Mouse (Mus musculus): ENCODE data around the gene Fetub.

Fetub gene

DNA sequence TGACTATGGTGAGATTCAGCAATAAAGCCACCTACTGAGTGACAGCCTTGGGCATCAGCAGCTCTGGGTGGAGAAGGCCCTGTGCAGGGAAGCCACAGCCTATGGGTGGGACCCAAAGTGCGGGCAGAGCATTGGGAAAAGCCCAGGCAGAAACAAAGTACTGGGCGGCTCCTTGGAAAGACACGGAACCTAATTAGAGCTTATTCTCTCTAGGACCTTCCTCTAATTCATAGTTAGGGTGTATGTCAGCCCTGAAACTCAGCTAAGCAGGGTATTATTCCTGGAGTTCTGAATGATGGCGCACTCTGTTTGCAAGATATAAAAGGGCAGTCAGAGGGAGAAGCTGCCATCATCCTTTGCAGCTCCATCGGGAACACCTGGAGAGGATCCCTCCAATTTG is at the start of gene Fetub:
Gene Fetub (plus strand): TSS at position 301 of the 400 bp plus-strand sequence.
- DNase-seq, result no peak

DNA sequence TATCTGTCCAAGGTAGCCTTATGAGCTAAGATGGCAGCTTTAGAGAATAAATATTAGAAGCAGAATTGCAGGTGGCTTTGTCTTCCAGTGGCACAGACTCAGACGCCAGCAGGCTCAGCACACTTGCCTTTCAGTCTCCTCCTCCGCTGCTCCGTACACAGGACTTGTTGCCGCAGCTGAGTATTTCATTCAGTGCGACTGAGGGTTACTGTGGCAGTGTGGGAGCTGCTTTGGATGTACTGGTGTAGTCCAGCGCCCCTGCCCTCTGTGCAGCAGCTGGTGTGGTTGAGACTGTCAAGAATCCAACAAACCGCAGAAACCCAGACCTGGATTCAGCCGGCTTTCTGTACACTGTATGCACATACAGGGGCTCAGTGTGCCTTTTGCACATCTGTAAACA is 45.7 kb upstream of the Fetub start:
- DNase-seq, result no peak

DNA sequence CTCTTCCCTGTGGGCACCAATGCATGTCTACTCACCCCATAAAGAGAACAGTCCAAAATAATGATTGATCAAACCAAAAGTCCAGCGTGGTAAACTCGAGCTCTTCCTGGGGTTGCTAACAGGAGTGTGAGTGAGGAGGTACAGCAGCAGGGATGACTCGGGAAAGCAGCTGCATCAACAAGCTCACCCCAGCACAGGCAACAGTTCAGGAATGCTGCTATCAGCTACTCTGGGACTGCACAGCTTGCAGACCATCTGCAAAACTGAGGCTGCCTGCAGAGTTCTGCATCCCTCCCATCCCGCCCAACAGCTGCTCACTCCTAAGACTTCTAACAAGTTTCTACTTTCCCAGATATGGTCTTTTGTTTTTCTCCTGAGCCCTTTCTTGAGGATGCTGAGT is 44.8 kb upstream of the Fetub start:
- DNase-seq, result no peak

DNA sequence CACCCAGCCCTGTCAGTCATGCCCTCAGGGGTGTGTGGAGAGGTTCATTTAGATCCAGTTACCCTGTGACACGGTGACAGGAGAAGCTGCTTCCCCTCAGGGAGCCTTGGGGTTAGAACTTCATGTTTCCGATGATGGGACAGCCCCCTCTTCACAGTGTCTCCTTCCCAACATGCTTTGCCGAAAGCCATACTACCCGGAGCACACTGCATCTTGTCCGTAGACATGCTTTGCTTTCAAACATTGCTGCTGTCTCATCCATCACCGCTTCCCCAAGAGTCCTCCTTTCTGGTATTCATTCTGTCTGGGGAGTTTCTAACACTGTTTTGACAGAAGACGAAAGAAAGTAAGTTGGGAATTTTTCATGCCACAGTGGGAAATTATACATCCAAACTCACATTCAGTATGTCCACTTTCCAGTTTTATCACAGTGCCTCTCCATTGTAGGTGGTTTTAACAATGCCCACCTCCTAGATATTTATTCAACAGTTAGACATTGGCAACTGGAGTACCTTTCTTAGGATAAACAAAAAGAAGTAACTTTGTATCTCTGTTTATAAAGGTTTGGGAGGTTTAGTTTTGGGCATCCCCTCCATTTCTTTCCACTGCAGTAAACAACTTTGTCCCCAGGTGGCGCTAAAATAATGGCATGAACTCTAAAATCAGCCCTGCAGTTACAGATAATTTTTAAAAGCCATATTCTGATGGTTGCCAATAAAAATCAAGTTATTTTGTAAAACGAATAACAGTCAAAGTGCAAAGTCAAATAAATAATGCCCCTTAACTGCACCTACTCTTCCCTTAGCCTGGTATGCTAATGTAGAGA is 41.7 kb upstream of the Fetub start:
- DNase-seq, result peak; percentile 52

DNA sequence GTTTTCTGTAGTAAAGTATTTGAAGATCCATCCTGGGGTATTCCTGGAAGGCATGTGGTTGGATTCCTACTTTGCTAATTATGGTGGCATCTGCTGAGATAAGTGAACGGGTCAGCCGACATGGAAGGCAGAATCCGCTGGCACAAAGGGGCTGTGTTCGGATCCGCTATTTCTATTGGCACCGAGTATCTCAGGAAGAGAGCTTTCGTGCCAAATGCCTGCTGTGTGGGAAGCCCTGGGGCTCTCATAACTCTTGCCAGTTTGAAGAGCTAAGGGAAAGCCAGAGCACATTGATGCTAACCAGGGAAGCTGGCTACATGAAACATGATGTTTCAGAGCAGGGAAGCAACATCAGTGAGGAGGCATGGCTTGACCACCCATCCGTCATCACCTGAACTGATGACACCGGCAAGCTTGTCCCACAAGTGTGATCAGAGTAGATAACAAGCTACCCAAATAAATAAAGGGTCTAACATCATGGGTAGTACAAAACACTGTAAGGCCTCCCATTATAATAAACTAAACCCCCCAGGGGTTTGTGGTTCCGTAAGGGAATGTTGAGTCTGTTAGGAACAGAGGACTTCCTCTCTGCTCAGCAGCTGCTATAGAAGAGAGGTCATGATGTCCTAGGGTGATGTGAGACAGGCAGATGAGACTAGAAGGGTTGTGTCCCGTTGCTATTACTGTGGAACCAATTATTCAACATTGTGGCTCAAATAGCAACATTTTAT is 40.3 kb upstream of the Fetub start:
- no peak for DNase-seq

DNA sequence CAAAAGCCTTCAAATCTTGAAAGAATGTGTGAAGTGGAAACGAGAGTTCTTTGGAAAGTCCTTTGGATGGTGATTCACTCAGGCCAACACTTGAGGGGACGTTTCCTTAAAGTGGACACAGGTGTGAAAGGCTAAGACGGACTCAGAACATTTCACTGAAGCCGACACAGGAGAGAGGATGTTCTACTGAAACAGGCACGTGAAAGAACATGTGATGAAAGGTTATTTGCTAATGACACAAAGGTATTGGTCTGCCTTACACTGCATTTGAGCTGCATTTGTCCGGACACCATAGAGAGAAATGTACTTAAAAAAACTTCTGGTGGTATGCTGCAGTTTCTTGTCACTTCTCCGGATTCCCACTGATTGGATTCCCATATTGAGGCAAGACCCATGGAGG is 39.4 kb upstream of the Fetub start:
- no peak for DNase-seq

DNA sequence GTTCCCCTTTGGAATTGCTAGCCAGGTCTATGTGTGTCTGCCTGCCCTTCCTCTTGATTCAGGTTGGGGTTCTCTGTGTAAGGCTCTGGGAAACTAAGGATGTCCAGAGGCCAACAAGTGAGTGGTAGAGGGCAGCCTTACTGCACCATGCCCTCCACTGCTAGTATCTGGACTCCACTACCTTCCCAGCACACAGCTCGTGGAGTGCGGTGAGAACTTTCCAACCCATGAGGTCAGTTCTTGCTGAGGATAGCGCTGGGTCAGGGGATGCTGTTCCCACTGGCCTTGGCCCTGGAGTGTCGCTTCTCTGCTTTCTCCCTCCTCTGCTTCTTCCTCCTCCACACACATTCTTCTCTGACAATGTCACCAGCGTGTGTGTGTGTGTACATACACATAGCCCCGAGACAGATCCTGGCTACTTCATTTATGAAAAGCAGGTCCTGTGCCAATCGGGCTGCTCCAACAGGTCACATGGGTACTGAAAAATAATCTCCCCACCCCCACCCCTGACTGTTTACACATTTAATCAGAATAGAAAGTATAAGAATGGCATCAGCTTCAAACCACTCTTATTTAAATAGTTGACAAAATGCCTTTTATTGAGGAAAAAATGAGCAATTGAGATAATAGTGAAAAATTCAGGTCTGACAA is 38.1 kb upstream of the Fetub start:
- DNase-seq, result no peak

DNA sequence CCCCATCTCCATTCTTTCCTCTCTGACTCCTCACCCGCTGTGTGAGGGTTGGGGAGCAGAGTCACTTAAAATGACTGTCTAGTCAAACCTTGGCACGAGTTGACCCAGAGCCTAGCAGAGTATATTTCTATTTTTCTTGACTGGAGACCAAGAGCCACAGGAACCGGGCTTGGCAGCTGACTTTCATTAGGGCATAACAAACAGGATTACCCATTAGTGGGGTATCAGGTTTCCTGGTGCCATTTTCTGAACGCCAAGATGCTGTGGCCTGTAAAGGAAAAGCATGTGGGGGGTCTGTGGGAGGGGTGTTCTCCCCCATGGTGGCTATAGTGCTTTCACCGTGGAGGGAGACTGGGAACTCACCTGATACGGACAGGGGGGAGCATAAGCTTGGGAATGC is 37.2 kb upstream of the Fetub start:
- DNase-seq, result no peak

DNA sequence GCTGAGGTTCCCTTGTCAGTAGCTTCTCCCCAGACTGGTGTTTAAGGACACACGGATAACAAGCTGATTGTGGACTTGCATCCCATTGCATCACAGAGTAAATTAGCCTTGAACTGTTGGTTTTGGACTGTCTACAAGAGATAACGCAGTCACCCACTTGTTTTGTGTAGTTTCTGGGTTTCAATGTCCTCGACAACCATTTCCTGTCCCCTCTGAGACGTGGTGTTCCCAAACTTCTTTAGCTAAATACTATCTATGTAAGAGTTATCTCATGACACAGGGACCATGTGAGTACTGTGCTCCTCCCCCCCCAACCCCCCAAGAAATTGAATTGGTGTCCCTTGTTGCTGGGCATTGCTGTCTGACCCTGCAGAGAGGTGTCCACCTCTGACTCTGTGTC is 36.6 kb upstream of the Fetub start:
- no peak for DNase-seq

DNA sequence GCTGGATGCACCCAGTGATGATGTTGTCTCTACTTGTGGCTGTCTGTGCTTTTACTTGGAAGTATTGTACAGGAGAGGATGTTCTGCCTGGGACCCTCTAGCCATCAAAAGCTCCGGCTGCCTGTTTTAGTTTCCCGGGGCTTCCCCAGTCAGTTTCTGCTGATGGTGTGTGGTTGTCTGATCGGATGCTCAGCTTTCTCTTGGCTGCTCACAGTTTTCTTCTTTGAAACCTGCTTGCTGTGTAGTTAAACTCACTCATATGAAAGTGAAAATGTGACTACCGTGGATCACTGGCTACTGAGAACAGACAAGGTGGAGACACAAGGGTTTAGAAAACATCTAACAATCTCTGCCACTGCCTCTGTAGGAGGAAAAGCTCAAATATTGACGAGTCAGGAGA is 34.7 kb upstream of the Fetub start:
- no peak for DNase-seq

DNA sequence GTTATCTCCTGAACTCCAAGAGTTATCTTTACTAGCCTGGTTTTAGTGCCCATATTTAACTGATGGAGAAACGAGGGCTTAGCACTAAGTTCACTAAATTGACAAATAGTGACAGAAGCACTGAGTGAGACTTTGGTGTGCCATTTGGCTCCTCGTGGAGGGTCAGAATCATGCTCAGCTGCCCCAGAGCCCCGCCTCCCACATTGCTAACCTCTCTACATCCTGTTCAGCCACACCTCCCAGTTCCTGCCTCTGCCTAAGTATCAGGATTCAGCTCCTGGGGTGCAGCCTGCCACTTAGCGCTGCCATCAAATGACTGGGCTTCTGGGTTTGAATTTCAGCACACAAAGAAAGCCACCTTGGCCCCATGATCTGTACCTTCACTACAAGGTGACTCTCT is 32.8 kb upstream of the Fetub start:
- DNase-seq, result no peak

DNA sequence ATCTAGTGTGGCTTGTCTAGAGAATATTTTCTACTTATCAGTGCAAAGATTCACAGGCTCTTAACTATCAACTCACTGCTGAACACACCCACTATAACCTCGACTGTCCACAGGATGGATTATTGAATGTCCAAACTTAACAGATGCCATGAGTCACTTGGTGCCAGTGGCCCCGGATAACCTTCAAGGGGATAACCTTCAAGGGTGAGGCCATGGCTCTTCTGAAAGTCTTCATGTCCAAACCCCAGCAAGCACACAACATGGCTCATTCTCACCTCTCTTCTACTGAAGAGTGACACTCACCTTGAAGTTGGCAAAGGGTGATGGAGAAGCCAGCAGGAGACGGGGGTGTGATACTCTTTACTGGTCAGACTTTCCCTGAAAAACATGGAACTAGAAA is 31.4 kb upstream of the Fetub start:
- no peak for DNase-seq

DNA sequence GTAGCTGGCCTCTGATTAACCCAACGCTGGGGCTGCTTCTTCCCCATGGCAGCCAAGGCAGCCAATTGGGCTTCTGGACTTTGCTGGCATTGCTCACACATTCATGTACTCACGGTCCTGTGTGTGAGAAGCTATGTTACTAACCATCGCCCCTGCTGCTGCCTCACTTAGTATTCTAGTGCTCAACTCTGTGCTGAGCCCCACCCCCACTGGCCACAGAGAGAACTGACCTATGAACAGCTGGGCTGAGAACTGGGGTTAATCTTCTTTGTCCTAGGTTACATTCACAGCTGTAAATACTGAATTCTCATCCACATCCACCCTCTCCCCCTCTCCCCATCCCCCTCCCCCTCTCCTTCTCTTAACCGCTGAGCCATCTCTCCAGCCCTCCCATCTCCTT is 29.3 kb upstream of the Fetub start:
- no peak for DNase-seq

DNA sequence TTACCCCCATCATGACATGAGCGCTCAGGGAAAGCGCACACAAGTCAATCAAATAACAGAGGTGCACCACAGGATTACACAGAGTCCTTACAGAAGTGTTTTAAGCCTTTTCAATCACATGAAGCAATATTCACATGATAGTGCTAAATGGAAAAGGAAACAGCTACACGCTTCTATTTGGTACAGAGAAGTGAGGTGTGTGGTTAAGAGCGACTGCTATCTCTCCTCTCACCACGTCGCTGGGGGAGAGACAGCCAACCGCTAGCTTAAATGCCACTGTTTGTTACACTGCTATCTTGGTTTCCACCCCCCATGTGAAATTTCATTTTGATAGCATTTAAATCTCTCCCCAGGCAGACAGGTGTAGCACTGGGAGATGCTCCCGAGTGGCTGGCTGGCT is 28.4 kb upstream of the Fetub start:
- no peak for DNase-seq

DNA sequence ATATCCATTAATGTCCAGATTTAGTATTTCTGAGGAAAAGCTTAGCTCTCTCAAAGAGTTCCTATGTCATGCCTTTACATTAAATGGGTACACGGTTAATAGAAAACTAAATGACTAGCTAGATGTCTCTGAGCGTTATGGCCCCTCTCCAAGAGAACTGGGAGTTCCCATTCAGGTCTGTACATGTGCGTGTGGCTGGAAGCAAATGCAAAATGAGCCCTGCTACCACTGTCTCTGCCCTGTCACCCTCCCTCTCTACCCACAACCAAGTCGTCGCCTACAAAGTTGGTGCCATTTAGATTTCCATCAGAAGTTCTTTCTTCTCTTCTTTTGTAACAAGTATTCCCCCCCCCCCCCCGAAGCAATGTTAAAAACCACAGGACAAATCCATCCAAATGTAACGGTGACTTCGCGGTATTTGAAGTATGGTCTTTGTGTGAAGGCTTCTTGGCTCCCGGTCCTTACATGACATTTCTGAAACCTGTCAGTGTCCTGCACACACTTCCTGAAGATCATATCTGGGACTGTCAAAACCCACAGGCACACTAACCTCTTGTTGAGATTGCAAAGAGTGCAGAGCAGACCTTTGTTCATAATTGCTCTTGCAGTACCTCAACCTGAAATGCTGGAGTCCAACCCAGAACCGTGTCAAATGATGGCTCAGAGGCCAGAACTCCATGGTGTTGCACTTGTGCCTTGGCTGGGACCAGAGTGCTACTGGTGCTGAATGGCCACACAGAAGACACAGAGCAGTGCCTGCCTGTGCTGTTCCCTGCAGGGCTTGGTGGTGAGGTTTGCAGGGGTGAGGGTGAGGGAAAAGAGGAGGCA is 27.2 kb upstream of the Fetub start, which contains the start of gene Ahsg:
Gene Ahsg (plus strand): TSS at position 595 of the 828 bp plus-strand sequence.
- DNase-seq, result no peak

DNA sequence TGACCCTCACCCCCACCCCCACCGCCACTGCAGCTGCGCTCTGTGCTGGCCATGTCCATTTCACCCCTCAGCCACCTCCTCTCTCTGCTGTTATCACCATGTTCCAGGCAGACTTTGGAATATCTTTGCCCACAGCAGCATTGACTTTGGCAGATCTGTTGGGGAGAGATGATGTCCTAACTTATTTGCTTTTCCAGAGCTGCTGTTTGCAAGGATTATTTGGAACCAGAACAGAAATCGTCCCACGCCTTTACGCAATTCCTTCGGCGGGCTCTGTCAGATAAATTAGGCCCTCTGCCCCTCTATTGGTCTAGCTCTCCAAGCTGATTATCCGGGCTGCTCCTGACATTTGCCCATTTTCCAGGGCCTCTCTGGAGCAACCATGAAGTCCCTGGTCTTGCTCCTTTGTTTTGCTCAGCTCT is 26.4 kb upstream of the Fetub start:
- no peak for DNase-seq

DNA sequence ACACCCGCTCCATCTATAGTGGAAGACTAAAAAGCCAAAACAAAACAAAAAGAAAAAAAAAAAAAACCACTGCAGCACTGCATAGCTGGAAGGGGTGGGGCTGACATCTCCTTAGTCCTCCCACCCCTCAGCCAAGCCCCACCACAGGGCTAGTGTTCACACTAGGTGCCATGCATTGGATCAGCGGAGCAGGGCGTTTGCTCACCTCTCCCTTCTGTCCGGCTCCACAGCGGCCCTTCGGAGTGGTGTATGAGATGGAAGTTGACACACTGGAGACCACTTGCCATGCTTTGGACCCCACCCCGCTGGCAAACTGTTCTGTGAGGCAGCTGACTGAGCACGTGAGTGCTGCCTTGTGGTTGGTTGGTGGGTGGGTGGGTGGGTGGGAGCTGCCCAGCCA is 24.0 kb upstream of the Fetub start:
- DNase-seq, result no peak

DNA sequence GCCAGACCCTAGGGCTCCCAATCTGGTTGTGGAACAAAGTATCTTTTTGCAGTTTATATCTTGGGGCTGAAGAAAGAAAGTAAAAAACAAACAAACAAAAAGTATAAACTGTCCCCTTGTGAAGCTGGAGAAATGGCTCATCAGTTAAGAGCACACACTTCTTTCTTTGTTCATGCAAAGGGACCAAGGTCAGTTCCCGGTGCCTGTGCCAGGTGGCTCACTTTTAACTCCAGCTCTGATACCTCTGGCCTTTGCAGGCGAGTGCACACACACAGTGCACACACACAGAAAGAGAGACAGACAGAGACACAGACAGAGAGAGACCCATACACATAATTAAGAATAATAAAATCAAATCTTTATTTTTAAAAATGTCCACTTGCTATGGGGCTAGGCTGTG is 21.5 kb upstream of the Fetub start:
- DNase-seq, result no peak

DNA sequence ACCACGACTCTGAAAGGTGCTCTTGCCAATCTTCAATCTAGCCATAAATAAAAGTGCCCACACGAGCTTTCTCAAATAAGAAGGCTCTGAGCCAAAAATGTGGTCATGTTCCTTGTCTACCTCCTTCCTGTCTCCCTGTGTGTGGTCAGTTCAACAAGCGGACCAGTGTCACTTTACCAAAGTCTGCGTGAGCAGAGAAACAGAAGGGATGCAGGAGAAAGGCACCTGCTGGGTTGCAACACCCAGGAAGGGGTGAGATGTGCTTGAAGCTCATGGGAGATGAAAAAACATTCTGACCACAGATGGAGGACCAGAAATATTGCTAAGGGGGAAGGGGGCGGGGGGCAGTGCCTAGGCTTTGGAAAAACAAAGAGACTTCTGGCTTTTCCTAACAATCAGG is 18.8 kb upstream of the Fetub start:
- no peak for DNase-seq

DNA sequence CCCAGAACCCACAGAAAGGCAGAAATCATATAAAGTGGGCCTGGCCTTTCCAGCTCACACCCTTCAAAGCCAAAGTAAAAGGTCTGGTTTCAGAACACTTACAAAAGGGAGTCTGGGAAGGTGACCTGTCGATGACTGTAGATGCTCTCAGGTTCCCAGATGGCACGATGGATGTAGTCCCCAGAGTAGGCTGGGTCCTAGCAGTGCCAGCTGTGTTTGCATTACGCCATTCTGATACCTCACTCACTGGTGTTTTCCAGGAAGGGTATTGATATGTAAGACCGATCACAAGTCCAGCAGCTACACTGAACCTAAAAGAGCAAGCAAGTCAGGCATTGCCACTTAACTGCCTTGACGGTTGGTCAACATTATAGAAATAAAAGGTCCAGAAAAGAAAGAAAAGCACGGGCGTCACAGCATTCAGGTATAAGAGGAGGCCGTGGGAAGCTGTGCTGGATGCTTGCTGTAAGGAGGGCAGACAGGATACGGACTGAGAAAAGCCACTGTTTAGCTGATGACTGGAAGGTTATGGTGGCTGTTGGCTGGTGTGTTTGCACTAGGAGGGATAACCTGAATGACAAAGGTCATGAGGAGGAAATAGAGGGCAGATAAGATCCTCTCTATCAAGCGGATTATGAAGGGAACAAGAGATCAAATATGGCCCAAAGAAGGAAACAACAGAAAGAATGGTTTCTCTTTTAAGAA is 18.1 kb upstream of the Fetub start:
- DNase-seq, result no peak

DNA sequence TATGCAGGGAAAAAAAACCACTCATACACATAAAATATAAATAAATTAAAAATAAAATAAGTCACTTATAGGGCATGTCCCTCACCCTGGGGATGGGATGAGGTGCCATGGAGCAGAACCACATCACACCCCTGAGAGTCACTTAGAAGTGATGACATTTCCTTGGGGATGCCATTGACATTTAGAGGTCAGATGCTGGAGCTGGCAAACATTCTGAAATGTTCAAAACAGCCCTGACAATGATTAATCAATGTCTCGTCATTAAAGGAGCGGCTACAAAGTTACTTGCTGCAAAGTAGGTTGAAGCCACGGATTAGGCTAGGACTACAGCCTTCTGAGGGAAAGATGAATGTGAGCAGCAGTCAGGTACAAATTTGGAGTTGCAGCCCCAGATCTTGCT is 16.8 kb upstream of the Fetub start:
- DNase-seq, result no peak

DNA sequence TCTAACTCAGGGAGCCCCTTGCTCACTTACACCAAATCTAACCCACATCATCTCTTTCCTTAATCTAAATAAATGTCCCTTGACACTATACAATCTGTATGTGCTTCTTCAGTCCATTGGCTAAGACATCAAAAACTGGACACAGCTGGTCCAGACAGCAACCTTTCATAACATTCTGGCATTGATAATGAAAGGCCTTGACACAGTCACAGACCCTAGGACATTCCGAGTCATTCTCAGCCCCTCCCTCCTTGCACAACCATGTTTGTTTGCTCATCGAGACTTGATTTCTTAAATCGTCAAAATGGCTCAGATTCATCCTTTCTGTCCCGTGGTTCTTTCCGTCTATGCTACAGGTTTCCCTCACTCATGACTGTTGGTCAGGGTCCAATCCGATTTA is 8.8 kb upstream of the Fetub start:
- no peak for DNase-seq

All from right cerebral cortex, postnatal 14 days (tissue).